Mouse (Mus musculus): Measurements from ENCODE around the gene Ift172.

Ift172 gene

DNA sequence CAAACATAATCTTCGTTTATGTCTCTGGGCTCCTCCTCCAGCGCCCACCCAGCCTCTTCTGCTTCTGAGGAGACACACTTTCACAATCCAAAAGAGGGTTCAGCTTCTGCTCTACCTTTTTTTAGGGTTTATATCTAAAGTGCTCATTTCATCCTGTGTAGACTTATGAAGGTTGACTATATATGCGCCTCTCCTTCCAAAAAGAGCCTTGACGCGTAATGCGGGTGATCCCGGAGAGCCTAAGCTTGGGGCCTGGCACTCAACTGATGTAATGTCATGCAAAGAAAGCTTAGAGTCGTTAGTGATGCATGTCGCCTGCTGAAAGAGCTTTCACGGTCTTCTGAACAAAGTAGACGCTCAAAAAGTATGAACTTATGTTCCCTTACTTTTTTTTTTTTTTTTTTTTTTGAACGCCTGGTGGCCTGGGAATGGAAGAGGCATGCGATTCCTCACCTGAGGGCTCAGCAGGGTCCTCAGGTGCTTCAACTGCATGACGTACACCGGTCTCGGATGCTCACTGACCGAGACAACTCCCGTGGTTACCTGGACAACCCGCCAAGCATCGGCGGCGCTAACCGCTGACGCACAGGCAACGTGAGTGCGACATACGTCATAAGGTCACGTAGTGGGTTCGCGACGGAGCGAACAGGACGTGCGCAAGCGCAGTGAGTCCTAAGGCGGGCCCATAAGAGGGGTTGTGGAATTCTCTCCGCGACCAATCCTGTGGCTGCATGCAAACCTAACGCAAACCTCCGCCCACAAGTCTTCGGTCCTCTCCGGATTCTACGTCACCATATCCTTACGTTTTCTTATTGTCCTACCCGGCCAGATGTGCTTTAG lies at the start of gene Ift172:
Ift172 (minus strand) TSS at position 596 of the 840 bp plus-strand sequence.
- DNase-seq (ENCODE audit: low spot score in 2 of 2) = peak; percentile 93 to 96

DNA sequence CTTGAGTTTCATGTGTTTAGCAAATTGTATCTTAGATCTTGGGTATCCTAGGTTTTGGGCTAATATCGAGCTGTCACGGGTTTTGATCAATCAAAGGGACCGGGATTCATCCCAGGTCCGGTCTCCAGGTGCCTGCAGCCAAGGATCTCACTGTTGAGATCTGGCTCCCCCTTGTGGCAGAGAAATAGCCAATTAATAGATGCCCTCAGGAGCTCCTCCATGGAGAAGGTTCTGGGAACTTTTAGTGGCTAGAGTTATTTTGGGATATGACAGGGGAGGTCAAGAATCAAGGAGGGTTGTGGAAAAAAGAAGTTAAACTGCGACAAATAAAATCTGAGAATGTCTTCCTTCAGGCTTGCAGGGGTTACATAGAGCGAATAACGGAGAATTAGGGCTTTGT lies 37.3 kb upstream of the Ift172 start:
- DNase-seq (ENCODE audit: low spot score in 2 of 2) = peak in 1 of 2 experiments; percentile 59

GRCm38 (mm10) chr5:31326850-31327249 lies 35.9 kb upstream of the Ift172 start:
- no peak for DNase-seq (ENCODE audit: low spot score in 2 of 2)

- no peak for DNase-seq (ENCODE audit: low spot score in 2 of 2)
Measured at GRCm38 (mm10) chr5:31324085-31324484, 33.2 kb upstream of the Ift172 start.

DNA sequence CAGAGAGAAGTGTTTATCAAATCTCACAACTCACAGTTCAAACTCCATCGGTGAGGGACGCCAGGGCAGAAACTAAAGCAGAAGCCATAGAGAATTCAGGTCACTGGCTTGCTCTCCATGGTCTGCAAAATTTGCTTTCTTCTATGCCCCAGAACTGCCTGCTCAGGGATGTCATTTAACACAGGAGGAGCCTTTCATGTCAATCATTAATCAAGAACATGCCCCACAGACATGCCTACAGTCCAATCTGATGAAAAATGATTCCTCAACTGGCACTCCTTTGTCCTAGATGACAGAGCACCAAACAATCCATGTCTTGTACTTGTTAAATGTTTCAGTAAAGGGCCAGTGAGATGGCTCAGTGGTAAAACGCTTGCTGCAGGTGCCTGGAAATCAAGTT lies 31.9 kb upstream of the Ift172 start:
- no peak for DNase-seq (ENCODE audit: low spot score in 2 of 2)

- DNase-seq (ENCODE audit: low spot score in 2 of 2) = peak; percentile 32 to 42
Measured at GRCm38 (mm10) chr5:31312806-31313205, 21.9 kb upstream of the Ift172 start.

DNA sequence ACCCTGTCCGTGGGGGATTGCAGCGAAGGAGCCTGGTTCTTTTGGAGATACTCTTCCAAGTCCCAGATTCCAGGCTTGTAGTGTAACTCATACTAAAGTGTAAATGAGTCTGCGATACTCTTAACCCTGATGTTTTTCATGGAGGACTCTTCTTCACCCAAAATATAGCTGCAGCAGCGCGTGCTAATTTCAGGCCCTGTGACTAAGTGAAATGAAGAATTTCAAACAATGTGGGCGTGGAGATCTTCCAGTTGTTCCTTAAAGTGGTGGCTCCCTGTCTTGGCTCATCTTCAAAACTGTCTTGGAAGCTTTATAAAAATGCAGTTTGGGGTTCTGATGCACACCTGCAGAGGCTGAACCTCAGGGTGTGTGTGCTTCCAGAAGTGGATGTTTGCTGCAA lies 12.2 kb upstream of the Ift172 start:
- no peak for DNase-seq (ENCODE audit: low spot score in 2 of 2)

GRCm38 (mm10) chr5:31301866-31302265 lies 10.9 kb upstream of the Ift172 start:
- no peak for DNase-seq (ENCODE audit: low spot score in 2 of 2)

DNA sequence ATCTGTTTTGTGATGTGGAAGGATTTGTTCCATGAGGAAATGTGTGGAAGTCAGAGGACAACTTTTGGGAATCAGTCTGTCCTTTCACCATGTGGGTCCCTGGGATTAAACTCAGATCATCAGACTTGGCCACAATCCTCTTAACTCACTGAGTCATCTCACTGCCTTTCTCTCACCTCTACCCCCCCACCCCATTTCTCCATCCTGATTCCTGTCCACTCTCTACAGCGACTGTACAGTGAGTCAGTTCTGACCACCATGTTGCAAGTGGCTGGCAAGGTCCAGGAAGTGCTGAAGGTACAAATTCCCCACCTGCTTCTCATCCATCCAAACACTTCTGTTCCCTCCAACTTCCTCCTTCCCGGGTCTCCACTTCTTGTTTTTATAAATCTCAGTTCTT lies 7.6 kb upstream of the Ift172 start:
- no peak for DNase-seq (ENCODE audit: low spot score in 2 of 2)

DNA sequence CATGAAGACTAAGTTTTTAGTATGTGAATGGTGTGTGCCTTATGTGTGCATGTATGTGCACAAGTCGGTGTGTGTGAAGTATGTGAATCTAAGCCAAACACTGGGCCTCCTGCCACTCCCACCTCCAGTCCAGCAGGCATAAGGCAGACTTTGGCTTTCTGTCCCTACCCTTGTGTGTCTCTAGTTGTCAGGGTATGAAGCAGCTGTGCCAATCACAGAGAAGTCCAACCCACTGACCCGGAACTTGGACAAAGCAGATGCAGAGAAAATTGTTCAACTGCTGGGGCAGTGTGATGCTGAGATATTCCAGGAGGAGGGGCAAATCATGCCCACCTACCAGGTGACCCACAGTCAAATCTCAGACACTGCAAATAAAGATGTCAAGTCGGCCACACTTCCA lies 7.1 kb upstream of the Ift172 start:
- no peak for DNase-seq (ENCODE audit: low spot score in 2 of 2)

DNA sequence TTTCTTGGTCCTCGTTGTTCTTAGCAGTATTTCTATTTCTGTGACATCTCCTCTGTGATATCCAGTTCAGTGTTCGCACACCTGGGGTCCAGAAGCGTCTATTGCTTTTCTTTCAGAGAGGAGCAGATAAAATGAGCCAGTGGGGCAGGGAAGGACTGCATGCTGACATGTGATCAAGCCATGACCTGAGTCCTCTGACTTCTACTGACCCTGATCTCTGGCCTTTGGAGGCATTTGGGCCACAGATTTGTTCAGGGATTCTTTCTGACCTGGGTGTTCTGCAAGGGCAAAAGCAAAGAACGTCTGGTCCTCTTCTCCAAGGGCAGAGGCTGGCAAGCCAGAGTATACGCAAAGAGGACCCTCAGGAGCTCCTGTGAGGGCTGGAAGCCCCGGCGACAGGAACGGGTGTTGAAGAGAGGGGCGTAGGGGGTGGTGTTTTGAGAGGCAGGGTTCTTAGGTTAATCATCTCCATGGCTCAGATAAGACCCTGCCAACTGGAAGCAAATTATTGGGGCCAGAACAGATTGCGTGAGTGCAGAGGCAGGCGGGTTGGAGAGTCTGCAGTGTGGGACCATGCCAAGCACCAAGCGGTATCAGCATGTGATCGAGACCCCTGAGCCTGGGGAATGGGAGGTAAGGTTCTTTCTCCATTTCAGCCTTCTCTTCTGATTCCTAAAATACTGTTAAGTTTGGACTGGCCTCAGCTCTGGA lies 6.3 kb upstream of the Ift172 start, which contains the start of gene Gckr:
Gckr (plus strand) TSS at position 397 of the 711 bp plus-strand sequence.
- no peak for DNase-seq (ENCODE audit: low spot score in 2 of 2)

GRCm38 (mm10) chr5:31295606-31296141 lies 4.8 kb upstream of the Ift172 start, which contains the start of gene Fndc4:
Gene Fndc4 (minus strand): TSS chr5:31296080.
- no peak for DNase-seq (ENCODE audit: low spot score in 2 of 2)

DNA sequence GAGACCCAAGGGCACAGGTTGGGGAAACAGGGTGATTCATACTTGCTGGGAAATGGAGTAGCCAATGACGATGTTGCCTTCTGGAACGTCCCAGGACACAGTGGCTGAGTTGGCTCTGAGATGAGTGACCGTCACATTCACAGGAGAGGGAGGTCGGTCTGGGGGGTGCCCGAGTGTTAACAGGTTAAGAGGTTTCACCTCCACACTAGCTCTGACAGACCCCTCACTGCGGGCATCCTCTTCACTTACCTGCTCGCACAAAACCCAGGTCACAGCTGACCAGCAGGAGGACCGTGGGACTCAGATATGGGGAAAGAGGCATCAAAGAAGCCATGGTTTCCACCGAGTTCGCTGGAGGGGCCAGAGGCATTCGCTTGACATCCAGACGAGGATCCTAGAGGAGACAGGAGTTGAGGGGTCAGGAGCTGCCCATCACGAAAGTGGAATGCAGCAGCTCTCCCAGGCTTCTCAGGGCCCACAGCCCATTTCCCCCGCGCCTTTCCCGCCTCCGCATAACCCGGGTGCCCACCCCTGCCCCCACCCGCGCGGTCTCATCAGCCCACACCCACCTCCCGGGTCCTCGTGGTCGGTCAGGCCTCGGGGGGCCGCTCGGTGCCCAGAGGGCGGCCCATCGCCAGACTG lies 4.2 kb upstream of the Ift172 start:
- DNase-seq (ENCODE audit: low spot score in 2 of 2) = no peak

DNA sequence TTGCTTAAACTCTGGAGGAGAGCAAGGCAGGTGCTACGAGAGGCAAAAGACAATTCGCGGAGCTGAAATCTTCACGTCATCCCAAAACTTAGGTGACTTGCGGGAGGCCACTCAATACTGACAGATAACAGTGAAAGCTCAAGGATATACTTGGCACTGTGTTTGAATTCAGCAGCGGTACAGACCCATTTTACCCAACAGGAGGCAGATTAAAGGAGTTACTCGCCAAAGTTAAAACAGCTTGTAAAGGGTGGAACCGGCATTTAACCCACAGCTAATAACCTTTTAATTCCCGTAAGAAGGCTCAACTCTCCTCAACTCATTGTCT lies 409 bp upstream of the Ift172 start:
- DNase-seq (ENCODE audit: low spot score in 2 of 2) = no peak

DNA sequence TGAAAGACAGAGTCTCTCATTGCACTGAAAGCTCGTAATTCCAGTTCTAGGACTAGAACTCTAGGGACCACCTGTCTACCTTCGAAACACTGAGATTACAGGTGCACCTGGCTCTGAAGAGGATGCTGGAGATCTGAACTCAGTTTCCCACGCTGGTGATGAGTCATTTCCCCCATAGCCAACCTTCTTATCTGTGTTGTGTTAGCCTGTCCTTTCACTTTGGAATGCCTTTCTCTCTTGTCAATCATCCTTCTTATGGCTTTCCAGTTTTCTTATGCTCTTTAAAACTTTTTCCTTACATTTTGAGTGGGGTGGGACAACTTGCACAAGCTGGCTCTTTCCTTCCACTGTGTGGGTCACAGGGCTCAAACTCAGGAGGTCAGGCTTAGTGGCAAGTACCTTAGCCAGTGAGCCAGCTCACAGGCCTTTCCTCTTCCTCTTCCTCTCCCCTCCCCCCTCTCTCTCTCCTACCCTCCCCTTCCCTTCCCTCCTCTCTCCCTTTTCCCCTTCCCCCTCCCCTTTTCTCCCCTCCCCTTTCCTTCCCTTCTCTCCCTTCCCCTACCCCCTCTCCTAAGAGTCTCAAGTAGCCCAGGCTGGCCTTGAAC lies 1.2 kb downstream of the Ift172 start:
- no peak for DNase-seq (ENCODE audit: low spot score in 2 of 2)

GRCm38 (mm10) chr5:31288655-31289054 lies 2.3 kb downstream of the Ift172 start:
- no peak for DNase-seq (ENCODE audit: low spot score in 2 of 2)

DNA sequence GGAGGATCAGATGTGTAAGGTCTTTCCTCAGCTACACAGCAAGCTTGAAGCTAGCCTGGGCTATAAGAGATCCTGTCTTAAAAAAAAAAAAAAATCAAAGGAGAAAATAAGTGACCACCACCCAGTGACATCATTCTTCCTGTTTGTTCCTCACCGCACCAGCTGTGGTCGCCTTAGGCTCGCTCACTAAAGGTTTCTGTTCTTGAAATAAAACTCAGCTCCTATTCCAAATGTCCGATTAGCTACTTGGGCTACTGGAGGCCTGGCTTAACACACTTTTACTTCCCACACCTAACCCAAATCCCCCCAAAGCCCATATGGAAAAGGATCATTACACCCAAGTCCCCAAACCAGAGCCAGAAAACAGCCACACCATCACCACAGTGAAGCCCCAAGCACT lies 2.7 kb downstream of the Ift172 start:
- DNase-seq (ENCODE audit: low spot score in 2 of 2) = no peak

- no peak for DNase-seq (ENCODE audit: low spot score in 2 of 2)
Measured at GRCm38 (mm10) chr5:31279245-31279988, 11.5 kb downstream of the Ift172 start.

GRCm38 (mm10) chr5:31273018-31273417 lies 17.9 kb downstream of the Ift172 start:
- DNase-seq (ENCODE audit: low spot score in 2 of 2) = no peak

DNA sequence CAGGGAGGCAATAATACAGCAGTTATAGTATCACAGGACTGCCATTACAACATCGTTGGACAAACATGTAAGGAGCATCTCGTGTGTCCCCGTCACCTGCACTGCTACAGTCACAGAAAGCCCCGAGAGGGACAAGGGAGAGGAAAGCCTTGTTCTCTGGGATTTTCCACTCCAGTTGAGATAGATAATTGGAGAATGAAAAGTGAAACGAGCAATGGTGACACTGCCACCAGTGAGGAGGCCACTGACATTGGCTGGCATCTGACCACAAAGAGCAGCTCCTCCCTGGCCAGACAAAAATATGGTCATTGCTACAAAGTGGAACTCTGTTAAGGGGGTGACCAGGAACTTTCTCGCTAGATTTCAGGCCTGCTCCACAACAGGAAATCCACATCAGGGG lies 23.2 kb downstream of the Ift172 start:
- DNase-seq (ENCODE audit: low spot score in 2 of 2) = no peak

DNA sequence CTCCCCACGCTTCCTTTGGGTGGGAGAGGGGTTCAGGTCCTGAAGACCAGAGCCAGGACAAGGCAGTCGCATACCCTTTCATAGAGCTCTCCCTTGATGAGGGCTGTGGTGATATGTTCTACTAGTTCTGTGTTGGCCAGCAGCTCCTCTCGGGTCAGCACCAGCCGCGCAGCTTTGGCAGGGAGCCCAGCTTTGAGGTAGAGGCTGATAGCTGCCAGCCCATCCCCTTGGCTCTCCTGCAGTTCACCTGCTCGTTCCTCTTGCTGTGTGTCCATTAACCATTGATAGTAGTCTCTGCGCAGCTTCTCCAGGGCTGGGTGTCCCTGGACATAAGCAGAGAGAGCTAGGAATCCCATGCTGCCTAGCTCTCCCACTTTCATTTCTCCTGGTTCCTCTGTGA lies 24.8 kb downstream of the Ift172 start:
- DNase-seq (ENCODE audit: low spot score in 2 of 2) = no peak

All from thymus, postnatal 10 days (tissue).